Mouse (Mus musculus) heart, embryonic 11.5 days (tissue): ENCODE data around the gene Vsnl1. TPM values are rescaled to one million over a fixed set of nuclear protein-coding genes. Genes with fewer than 3 reads are reported as not detected.
A peak's percentile ranks its signal among the peaks of the same experiment; 100 is the strongest.

Experiments used
- ATAC-seq: fragments of 200-750 bp; cut with Nextera tagmentation; replicated peaks from 2 replicates; pipeline ENCODE4 v1.8.0; 2017; ENCODE audit warnings: moderate library complexity; ENCODE audit not compliant: insufficient number of reproducible peaks, low FRiP score, low TSS enrichment
- H3K27ac ChIP-seq: fragments of 300-500 bp; sonication (generic); 2 replicates; pipeline ENCODE4 v1.5.1; 2014; ENCODE audit warnings: mild to moderate bottlenecking, low read depth, low read length
- H3K27me3 ChIP-seq: fragments of 300-500 bp; sonication (generic); 2 replicates; pipeline ENCODE4 v1.6.1; 2014; ENCODE audit warnings: mild to moderate bottlenecking, low read length, mixed read lengths; ENCODE audit not compliant: control insufficient read depth, insufficient read depth
- H3K36me3 ChIP-seq: fragments of 300-500 bp; sonication (generic); 2 replicates; pipeline ENCODE4 v1.6.1; 2014; ENCODE audit warnings: mild to moderate bottlenecking, low read length, moderate library complexity, mixed read lengths; ENCODE audit not compliant: control insufficient read depth, insufficient read depth
- H3K4me1 ChIP-seq: fragments of 300-500 bp; sonication (generic); 2 replicates; pipeline ENCODE4 v1.6.1; 2014; ENCODE audit warnings: low read length; ENCODE audit not compliant: control insufficient read depth, insufficient read depth
- H3K4me2 ChIP-seq: fragments of 300-500 bp; sonication (generic); 2 replicates; pipeline ENCODE4 v1.6.1; 2014; ENCODE audit warnings: mild to moderate bottlenecking, moderate library complexity
- H3K4me3 ChIP-seq: fragments of 300-500 bp; sonication (generic); 2 replicates; pipeline ENCODE4 v1.5.1; 2014; ENCODE audit warnings: low read depth, low read length
- H3K9ac ChIP-seq: fragments of 300-500 bp; sonication (generic); 2 replicates; pipeline ENCODE4 v1.6.1; 2014; ENCODE audit warnings: mild to moderate bottlenecking, low read depth, low read length, moderate library complexity
- H3K9me3 ChIP-seq: fragments of 300-500 bp; sonication (generic); replicated peaks from 2 replicates; pipeline ENCODE4 v1.6.1; 2016; ENCODE audit warnings: low read length; ENCODE audit not compliant: control insufficient read depth
- WGBS: fragments of 180-500 bp; shearing (Covaris S2); extraction: QIAGEN DNeasy Blood & Tissue Kit; methylation state at CpG from one replicate; pipeline ENCODE4 v1.1.7; 2014; ENCODE audit not compliant: insufficient replicate concordance; 5-methylcytosine and 5-hydroxymethylcytosine counted together
- polyA plus RNA-seq: library from polyadenylated mRNA; unstranded; fragments of >200 nt; fragmentation: Nextera tagmentation; extraction: Ambion mirVana; gene quantifications from 2 replicates; pipeline ENCODE4 v1.2.1, GENCODE M21; 2014

Vsnl1 gene
- polyA plus RNA-seq, 1 experiment from 2014 or later = 31.2 TPM

GRCm38 (mm10) chr12:11395470-11395869, 40.9 kb downstream of the Vsnl1 start:
- 44% methylated on average over 2 of the region's 2 CpGs for WGBS
- Histone ChIP-seq H3K27ac (no peak overlapping the region), H3K4me1 (peaks cover 15% of the 10 kb centered on the region; the same call in 1 of the 2 replicates), H3K27me3 (no peaks in the 10 kb centered on the region), H3K36me3 (no peaks in the 10 kb centered on the region), H3K9me3 (no peaks in the 10 kb centered on the region), H3K4me2 (no peak overlapping the region), H3K9ac (no peak overlapping the region), H3K4me3 (no peak overlapping the region)
- no peak; the same call in 1 of the 2 replicates for ATAC-seq

- H3K4me1 ChIP-seq = peaks cover 15% of the 10 kb centered on the region; the same call in 1 of the 2 replicates
- no peak overlapping the region for H3K4me3 ChIP-seq
- H3K4me2 ChIP-seq = no peak overlapping the region
- H3K27me3 ChIP-seq = no peaks in the 10 kb centered on the region
- H3K27ac ChIP-seq = no peak overlapping the region
- WGBS = 15% methylated on average over 1 of the region's 1 CpGs
- H3K9ac ChIP-seq = no peak overlapping the region
- H3K9me3 ChIP-seq = no peaks in the 10 kb centered on the region
- H3K36me3 ChIP-seq = no peaks in the 10 kb centered on the region
- no peak for ATAC-seq
Observed at GRCm38 (mm10) chr12:11392525-11392924, 43.9 kb downstream of the Vsnl1 start.

GRCm38 (mm10) chr12:11391244-11391949, 45.0 kb downstream of the Vsnl1 start:
- Histone ChIP-seq H3K9me3 (no peaks in the 10 kb centered on the region), H3K4me3 (no peak overlapping the region), H3K4me2 (no peak overlapping the region), H3K27ac (no peak overlapping the region), H3K9ac (no peak overlapping the region), H3K4me1 (peaks cover 15% of the 10 kb centered on the region; the same call in 1 of the 2 replicates), H3K27me3 (no peaks in the 10 kb centered on the region), H3K36me3 (no peaks in the 10 kb centered on the region)
- WGBS = 21% methylated on average over 7 of the region's 7 CpGs
- peak; percentile 71 for ATAC-seq

GRCm38 (mm10) chr12:11389141-11389540, 47.3 kb downstream of the Vsnl1 start:
- H3K27ac ChIP-seq = no peak overlapping the region

GRCm38 (mm10) chr12:11384754-11385153, 51.7 kb downstream of the Vsnl1 start:
- no peaks in the 10 kb centered on the region for H3K36me3 ChIP-seq
- WGBS = 81% methylated on average over 1 of the region's 1 CpGs
- H3K9me3 ChIP-seq = no peaks in the 10 kb centered on the region
- no peak overlapping the region for H3K4me3 ChIP-seq
- ATAC-seq = no peak
- H3K9ac ChIP-seq = no peak overlapping the region
- no peak overlapping the region for H3K27ac ChIP-seq
- no peaks in the 10 kb centered on the region for H3K4me1 ChIP-seq
- no peak overlapping the region for H3K4me2 ChIP-seq
- H3K27me3 ChIP-seq = no peaks in the 10 kb centered on the region

More at GRCm38 (mm10) chr12:11389141-11389540, 47.3 kb downstream of the Vsnl1 start:
- no peak for ATAC-seq
- Histone ChIP-seq H3K36me3 (no peaks in the 10 kb centered on the region), H3K4me1 (peaks cover 15% of the 10 kb centered on the region; the same call in 1 of the 2 replicates), H3K4me2 (no peak overlapping the region), H3K9ac (no peak overlapping the region), H3K9me3 (no peaks in the 10 kb centered on the region), H3K4me3 (no peak overlapping the region), H3K27me3 (no peaks in the 10 kb centered on the region)
- 80% methylated on average over 7 of the region's 7 CpGs for whole genome bisulfite sequencing

GRCm38 (mm10) chr12:11379396-11379795, 57.0 kb downstream of the Vsnl1 start:
- Histone ChIP-seq H3K9ac (no peak overlapping the region), H3K9me3 (no peaks in the 10 kb centered on the region), H3K36me3 (no peaks in the 10 kb centered on the region), H3K4me1 (no peaks in the 10 kb centered on the region), H3K4me2 (no peak overlapping the region), H3K27me3 (no peaks in the 10 kb centered on the region), H3K27ac (no peak overlapping the region), H3K4me3 (no peak overlapping the region)
- WGBS = 78% methylated on average over 2 of the region's 2 CpGs
- ATAC-seq = no peak

- Histone ChIP-seq H3K4me3 (no peak overlapping the region), H3K36me3 (no peaks in the 10 kb centered on the region), H3K4me1 (0 out of 2 replicates have a peak, but pooled peaks cover 3% of the 10 kb centered on the region), H3K4me2 (no peak overlapping the region), H3K27me3 (no peaks in the 10 kb centered on the region), H3K9ac (no peak overlapping the region), H3K9me3 (no peaks in the 10 kb centered on the region), H3K27ac (no peak overlapping the region)
- WGBS = 57% methylated on average over 4 of the region's 4 CpGs
- no peak for ATAC-seq
Observed at GRCm38 (mm10) chr12:11370056-11370455, 66.4 kb downstream of the Vsnl1 start.

- Histone ChIP-seq H3K4me2 (no peak overlapping the region), H3K4me3 (no peak overlapping the region), H3K27me3 (no peaks in the 10 kb centered on the region), H3K36me3 (no peaks in the 10 kb centered on the region), H3K9ac (no peak overlapping the region), H3K27ac (no peak overlapping the region), H3K9me3 (no peaks in the 10 kb centered on the region), H3K4me1 (0 out of 2 replicates have a peak, but pooled peaks cover 3% of the 10 kb centered on the region)
- no peak for ATAC-seq
- 15% methylated on average over 3 of the region's 3 CpGs for WGBS
Observed at GRCm38 (mm10) chr12:11367099-11367765, 69.2 kb downstream of the Vsnl1 start.
